Mouse (Mus musculus) lung, embryonic 14.5 days (tissue): ENCODE measurements around the gene Skil. TPM values are rescaled to one million over a fixed set of nuclear protein-coding genes. Genes with fewer than 3 reads are reported as not detected.
A peak's percentile ranks its signal among the peaks of the same experiment; 100 is the strongest.

ENCODE experiments used
- ATAC-seq: fragments of 200-750 bp; cut with Nextera tagmentation; 2 replicates; pipeline ENCODE4 v1.8.0; 2017; ENCODE audit warnings: mild to moderate bottlenecking, moderate TSS enrichment, moderate library complexity; ENCODE audit not compliant: insufficient read depth
- DNase-seq: peaks from one replicate; pipeline ENCODE4 v3.0.0-alpha.2; 2015
- H3K27ac ChIP-seq: fragments of 300-500 bp; sonication (generic); 2 replicates; pipeline ENCODE4 v1.5.1; 2014; ENCODE audit warnings: low read depth, mild to moderate bottlenecking, moderate library complexity
- H3K27me3 ChIP-seq: fragments of 300-500 bp; sonication (generic); 2 replicates; pipeline ENCODE4 v1.6.1; 2014; ENCODE audit warnings: low read length, control low read depth; ENCODE audit not compliant: insufficient read depth
- H3K36me3 ChIP-seq: fragments of 300-500 bp; sonication (generic); 2 replicates; pipeline ENCODE4 v1.6.1; 2014; ENCODE audit warnings: control low read depth; ENCODE audit not compliant: insufficient read depth
- H3K4me1 ChIP-seq: fragments of 300-500 bp; sonication (generic); 2 replicates; pipeline ENCODE4 v1.6.1; 2014; ENCODE audit warnings: antibody characterized with exemption, control low read depth; ENCODE audit not compliant: insufficient read depth
- H3K4me2 ChIP-seq: fragments of 300-500 bp; sonication (generic); 2 replicates; pipeline ENCODE4 v1.6.1; 2014; ENCODE audit warnings: mild to moderate bottlenecking
- H3K4me3 ChIP-seq: fragments of 300-500 bp; sonication (generic); 2 replicates; pipeline ENCODE4 v1.5.1; 2014; ENCODE audit warnings: low read depth, low read length
- H3K9ac ChIP-seq: fragments of 300-500 bp; sonication (generic); 2 replicates; pipeline ENCODE4 v1.6.1; 2014
- H3K9me3 ChIP-seq: fragments of 300-500 bp; sonication (generic); 2 replicates; pipeline ENCODE4 v1.6.1; 2016; ENCODE audit warnings: low read depth, low read length, control low read depth
- CTCF ChIP-seq: IDR thresholded peaks from 2 replicates; pipeline ENCODE4 v1.5.1; 2016; ENCODE audit warnings: antibody characterized with exemption, low read depth
- WGBS: fragments of 180-500 bp; shearing (Covaris S2); extraction: QIAGEN DNeasy Blood & Tissue Kit; methylation state at CpG from one replicate; pipeline ENCODE4 v1.1.7; 2014; 5-methylcytosine and 5-hydroxymethylcytosine counted together
- polyA plus RNA-seq: library from polyadenylated mRNA; unstranded; fragments of >200 nt; fragmentation: Nextera tagmentation; extraction: Ambion mirVana; gene quantifications from 2 replicates; pipeline ENCODE4 v1.2.1, GENCODE M21; 2014

Gene Skil
- polyA plus RNA-seq, 1 experiment from 2014 or later, result 24.0 TPM

GRCm38 (mm10) chr3:31157776-31158175 lies 62.9 kb downstream of the Skil start:
- no peaks in the 10 kb centered on the region for H3K27me3 ChIP-seq
- no peaks in the 10 kb centered on the region for H3K36me3 ChIP-seq
- ATAC-seq (no peak), DNase-seq (peak; percentile 55)
- H3K4me2 ChIP-seq, result no peak overlapping the region
- 58% methylated on average over 15 of the region's 15 CpGs for WGBS
- no peak overlapping the region for H3K4me3 ChIP-seq
- no peaks in the 10 kb centered on the region for H3K4me1 ChIP-seq
- H3K9me3 ChIP-seq, result no peaks in the 10 kb centered on the region
- no peak overlapping the region for H3K9ac ChIP-seq
- no peak overlapping the region for H3K27ac ChIP-seq
- no peak for TF ChIP-seq CTCF

DNA sequence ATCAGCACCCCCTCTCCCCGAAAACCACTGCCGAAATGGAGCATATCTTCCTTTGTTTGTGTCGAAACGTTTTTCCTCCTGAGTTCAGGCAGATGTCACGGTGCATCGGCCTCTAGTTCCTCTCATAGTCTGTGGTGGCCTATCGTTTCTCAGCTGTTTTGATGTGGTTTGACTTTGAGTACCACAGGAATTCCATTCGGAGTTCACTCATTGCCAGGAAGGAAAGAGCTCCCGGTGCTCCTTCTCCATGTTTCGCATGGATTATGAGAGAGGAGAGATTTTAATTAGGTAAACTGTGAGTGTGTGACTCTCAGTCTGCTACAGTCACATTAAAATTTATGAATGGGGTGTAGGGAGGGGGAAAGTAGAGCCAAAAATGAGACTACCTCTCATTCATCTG lies 65.2 kb downstream of the Skil start:
- 68% methylated on average over 10 of the region's 10 CpGs for WGBS
- Histone ChIP-seq H3K4me3 (no peak overlapping the region), H3K27me3 (no peaks in the 10 kb centered on the region), H3K27ac (no peak overlapping the region), H3K36me3 (no peaks in the 10 kb centered on the region), H3K9ac (no peak overlapping the region), H3K4me2 (no peak overlapping the region), H3K9me3 (no peaks in the 10 kb centered on the region), H3K4me1 (no peaks in the 10 kb centered on the region)
- no peak for ATAC-seq
- DNase-seq, result no peak
- no peak for TF ChIP-seq CTCF

- TF ChIP-seq CTCF, result no peak
- Histone ChIP-seq H3K27ac (no peak overlapping the region), H3K36me3 (no peaks in the 10 kb centered on the region), H3K27me3 (no peaks in the 10 kb centered on the region), H3K9ac (no peak overlapping the region), H3K4me1 (no peaks in the 10 kb centered on the region), H3K9me3 (no peaks in the 10 kb centered on the region), H3K4me3 (no peak overlapping the region), H3K4me2 (no peak overlapping the region)
- DNase-seq (no peak), ATAC-seq (no peak)
- WGBS, result 53% methylated on average over 6 of the region's 6 CpGs
Measured at GRCm38 (mm10) chr3:31161336-31161735, 66.5 kb downstream of the Skil start.

GRCm38 (mm10) chr3:31162860-31163259 lies 68.0 kb downstream of the Skil start:
- Histone ChIP-seq H3K9ac (no peak overlapping the region), H3K9me3 (no peaks in the 10 kb centered on the region), H3K27ac (no peak overlapping the region), H3K4me1 (no peaks in the 10 kb centered on the region), H3K4me3 (no peak overlapping the region), H3K27me3 (no peaks in the 10 kb centered on the region), H3K4me2 (no peak overlapping the region), H3K36me3 (no peaks in the 10 kb centered on the region)
- no peak for DNase-seq
- no peak for ATAC-seq
- WGBS, result 86% methylated on average over 14 of the region's 14 CpGs
- TF ChIP-seq CTCF, result no peak

GRCm38 (mm10) chr3:31165803-31166202 lies 70.9 kb downstream of the Skil start:
- no peak for ATAC-seq
- no peaks in the 10 kb centered on the region for H3K27me3 ChIP-seq
- H3K4me1 ChIP-seq, result no peaks in the 10 kb centered on the region
- no peak overlapping the region for H3K27ac ChIP-seq
- no peak for DNase-seq
- H3K4me2 ChIP-seq, result no peak overlapping the region
- H3K4me3 ChIP-seq, result no peak overlapping the region
- no peaks in the 10 kb centered on the region for H3K36me3 ChIP-seq
- WGBS, result 67% methylated on average over 3 of the region's 3 CpGs
- no peaks in the 10 kb centered on the region for H3K9me3 ChIP-seq
- no peak for TF ChIP-seq CTCF
- no peak overlapping the region for H3K9ac ChIP-seq

- ATAC-seq (peak; percentile 87), DNase-seq (peak; percentile 54)
- 43% methylated on average over 12 of the region's 12 CpGs for WGBS
- Histone ChIP-seq H3K4me1 (no peaks in the 10 kb centered on the region), H3K9ac (no peak overlapping the region), H3K27me3 (no peaks in the 10 kb centered on the region), H3K9me3 (no peaks in the 10 kb centered on the region), H3K36me3 (no peaks in the 10 kb centered on the region), H3K4me3 (no peak overlapping the region), H3K27ac (peak overlapping the region; percentile 50; the same call in 1 of the 2 replicates), H3K4me2 (no peak overlapping the region)
- TF ChIP-seq CTCF, result no peak
Measured at GRCm38 (mm10) chr3:31166365-31166871, 71.6 kb downstream of the Skil start.

Other genes starting within 250 kb of the Skil start
- gene Gpr160, start 239.1 kb upstream of the Skil start, polyA plus RNA-seq, result 3.1 and 3.4 TPM in 2 replicates
- 7.5 and 7.8 TPM in 2 replicates for gene Phc3, start 125.6 kb upstream of the Skil start, polyA plus RNA-seq
- 65.6 and 67.1 TPM in 2 replicates for gene Prkci, start 99.3 kb upstream of the Skil start, polyA plus RNA-seq
- gene Cldn11, start 54.9 kb downstream of the Skil start, polyA plus RNA-seq, result 3.4 and 3.6 TPM in 2 replicates
- 0.07 and 0.13 TPM in 2 replicates for gene Slc7a14, start 215.3 kb downstream of the Skil start, polyA plus RNA-seq